Mouse (Mus musculus) heart, postnatal 0 days (tissue): Measurements from ENCODE around the gene Srrm1.

Experiments
- CTCF ChIP-seq: IDR thresholded peaks from 2 replicates; pipeline ENCODE4 v1.5.1; 2016; ENCODE audit warnings: antibody characterized with exemption, control low read depth, low read depth
- EP300 ChIP-seq: IDR thresholded peaks from 2 replicates; pipeline ENCODE4 v1.6.1; 2016; ENCODE audit warnings: antibody characterized with exemption, low read depth

- TF ChIP-seq CTCF (no peak), EP300 (no peak)
Observed at GRCm38 (mm10) chr4:135336023-135336357, 17.1 kb downstream of the Srrm1 start.
